Mouse (Mus musculus) liver, embryonic 13.5 days (tissue): ENCODE measurements around the gene Lct. TPM values are rescaled to one million over a fixed set of nuclear protein-coding genes. Genes with fewer than 3 reads are reported as not detected.
A peak's percentile ranks its signal among the peaks of the same experiment; 100 is the strongest.
"Not testable (repeated sequence)": the region's sequence is repeated elsewhere in the genome, so short reads cannot be mapped to it uniquely, and the experiment has no call there.

Experiments
- ATAC-seq: fragments of 200-750 bp; cut with Nextera tagmentation; 2 replicates; pipeline ENCODE4 v1.8.0; 2017; ENCODE audit warnings: low read depth, mild to moderate bottlenecking, moderate number of reproducible peaks, moderate library complexity
- DNase-seq: peaks from one replicate; pipeline ENCODE4 v3.0.0; 2022
- H3K27ac ChIP-seq: fragments of 300-500 bp; sonication (generic); 2 replicates; pipeline ENCODE4 v1.5.1; 2015; ENCODE audit warnings: moderate library complexity, mild to moderate bottlenecking, inconsistent platforms
- H3K27me3 ChIP-seq: fragments of 300-500 bp; sonication (generic); 2 replicates; pipeline ENCODE4 v1.6.1; 2015; ENCODE audit warnings: mild to moderate bottlenecking, inconsistent platforms
- H3K36me3 ChIP-seq: fragments of 300-500 bp; sonication (generic); 2 replicates; pipeline ENCODE4 v1.6.1; 2015; ENCODE audit warnings: mild to moderate bottlenecking, inconsistent platforms
- H3K4me1 ChIP-seq: fragments of 300-500 bp; sonication (generic); replicated peaks from 2 replicates; pipeline ENCODE4 v1.6.1; 2015; ENCODE audit warnings: inconsistent platforms
- H3K4me2 ChIP-seq: fragments of 300-500 bp; sonication (generic); 2 replicates; pipeline ENCODE4 v1.6.1; 2015; ENCODE audit warnings: inconsistent platforms, mild to moderate bottlenecking, moderate library complexity
- H3K4me3 ChIP-seq: fragments of 300-500 bp; sonication (generic); replicated peaks from 2 replicates; pipeline ENCODE4 v1.5.1; 2015; ENCODE audit warnings: mild to moderate bottlenecking, inconsistent platforms
- H3K9ac ChIP-seq: fragments of 300-500 bp; sonication (generic); 2 replicates; pipeline ENCODE4 v1.6.1; 2015; ENCODE audit warnings: mild to moderate bottlenecking, inconsistent platforms
- H3K9me3 ChIP-seq: fragments of 300-500 bp; sonication (generic); replicated peaks from 2 replicates; pipeline ENCODE4 v1.6.1; 2016; ENCODE audit warnings: inconsistent platforms
- WGBS: fragments of 180-500 bp; shearing (Covaris S2); methylation state at CpG from one replicate; pipeline ENCODE4 v1.1.7; 2015; ENCODE audit not compliant: insufficient replicate concordance; 5-methylcytosine and 5-hydroxymethylcytosine counted together
- polyA plus RNA-seq: library from polyadenylated mRNA; unstranded; fragments of >200 nt; fragmentation: Nextera tagmentation; extraction: Ambion mirVana; gene quantifications from 2 replicates; pipeline ENCODE4 v1.2.1, GENCODE M21; 2015

Lct gene
- polyA plus RNA-seq, 1 experiment from 2014 or later: 0.02 TPM

DNA sequence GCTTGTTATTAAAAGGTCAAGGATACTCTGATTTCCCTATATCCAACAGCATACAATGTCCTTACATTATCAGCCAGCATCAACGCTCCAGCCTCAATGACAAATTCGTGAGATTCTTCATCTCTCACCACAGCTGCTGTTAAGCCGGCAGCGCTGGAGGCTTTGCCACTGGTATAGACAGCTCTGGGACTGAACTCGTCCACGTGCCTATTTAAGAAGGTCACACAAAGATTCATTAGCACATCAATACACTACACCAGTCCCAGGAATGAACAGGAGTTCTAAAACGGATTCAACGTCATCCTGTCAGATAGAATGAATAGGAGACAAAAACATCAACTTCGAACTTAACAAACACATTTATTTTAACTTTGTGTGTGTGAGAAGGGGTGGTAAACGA, 16.1 kb upstream of the Lct start:
- WGBS: 85% methylated on average over 10 of the region's 10 CpGs

DNA sequence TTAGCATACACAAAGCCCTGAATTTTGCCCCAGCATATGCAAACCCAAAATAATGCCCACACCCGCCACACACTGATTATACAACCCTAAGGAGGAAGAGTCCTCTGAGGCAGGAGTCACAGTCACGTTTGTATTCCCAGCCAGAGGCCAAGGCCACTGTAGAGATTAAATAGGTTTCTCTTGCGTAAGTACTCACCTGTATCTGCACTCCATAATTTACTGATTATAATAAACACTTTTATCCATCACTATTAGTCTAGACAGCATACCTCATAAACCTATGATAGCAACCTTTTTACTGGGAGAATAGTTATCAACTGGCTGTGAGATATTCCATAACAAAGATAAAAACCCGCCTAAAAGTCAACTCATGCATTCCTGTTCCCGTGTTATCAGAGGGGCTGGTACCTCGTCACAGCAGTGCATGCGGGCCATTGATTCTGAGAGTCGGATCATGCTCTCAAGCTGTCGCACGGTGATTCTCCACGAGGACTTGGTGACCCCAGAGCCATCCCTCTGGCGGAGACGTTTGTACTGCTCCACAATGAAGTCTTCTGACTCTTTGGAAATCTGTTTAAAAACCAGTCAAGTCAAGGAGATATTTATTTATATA, 9.7 kb upstream of the Lct start:
- Histone ChIP-seq H3K36me3 (peaks cover 94% of the 10 kb centered on the region), H3K9ac (no peak overlapping the region), H3K4me2 (no peak overlapping the region), H3K4me3 (no peak overlapping the region), H3K4me1 (no peaks in the 10 kb centered on the region), H3K27me3 (no peaks in the 10 kb centered on the region), H3K27ac (no peak overlapping the region), H3K9me3 (no peaks in the 10 kb centered on the region)
- ATAC-seq (no peak), DNase-seq (no peak)
- WGBS: 79% methylated on average over 13 of the region's 13 CpGs

More for the DNA sequence above, 16.1 kb upstream of the Lct start:
- no peak overlapping the region for H3K4me3 ChIP-seq
- no peak overlapping the region for H3K9ac ChIP-seq
- ATAC-seq (no peak), DNase-seq (no peak)
- H3K4me2 ChIP-seq: no peak overlapping the region
- no peaks in the 10 kb centered on the region for H3K27me3 ChIP-seq
- H3K36me3 ChIP-seq: peaks cover 96% of the 10 kb centered on the region
- H3K27ac ChIP-seq: no peak overlapping the region
- H3K9me3 ChIP-seq: no peaks in the 10 kb centered on the region
- no peaks in the 10 kb centered on the region for H3K4me1 ChIP-seq

DNA sequence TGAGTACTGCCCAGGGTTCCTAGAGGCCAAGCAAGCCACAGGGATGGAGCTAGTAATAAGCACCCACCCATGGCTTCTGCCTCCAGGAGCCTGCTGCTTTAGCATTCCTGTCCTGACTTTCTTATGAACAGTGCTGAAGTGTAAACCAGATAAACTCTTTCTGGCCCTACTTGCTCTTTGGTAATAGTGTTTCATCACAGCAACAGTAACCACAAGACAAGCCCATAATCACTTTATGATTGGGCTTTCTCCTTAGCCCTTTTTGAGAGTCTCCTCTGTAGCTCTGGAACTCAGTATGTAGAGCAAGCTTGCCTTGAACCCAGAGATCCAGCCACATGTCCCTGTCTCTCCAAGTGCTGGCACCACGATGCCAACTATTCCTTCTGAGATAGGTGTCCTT, 2.2 kb upstream of the Lct start:
- 85% methylated on average over 1 of the region's 1 CpGs for WGBS
- ATAC-seq: peak; percentile 18; the same call in 1 of the 2 replicates
- H3K9ac ChIP-seq: no peak overlapping the region

DNA sequence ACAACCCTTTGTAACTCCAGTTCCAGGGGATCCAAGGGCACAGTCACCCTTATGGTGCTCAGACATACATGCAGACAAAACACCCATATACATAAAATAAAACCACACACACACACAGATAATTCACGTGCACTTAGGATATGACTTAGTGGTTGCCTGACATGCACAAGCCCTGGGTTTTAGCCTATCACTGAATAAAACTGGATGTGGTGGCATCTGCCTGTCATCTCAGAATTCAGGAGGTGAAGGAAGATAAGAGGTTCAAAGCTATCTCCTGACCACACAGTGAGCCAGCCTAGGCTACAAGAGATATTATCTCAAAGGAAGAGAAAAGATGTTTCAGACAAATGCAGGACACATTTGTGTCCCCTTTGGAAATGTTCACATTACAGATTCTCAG, 953 bp downstream of the Lct start:
- H3K36me3 ChIP-seq: peaks cover 61% of the 10 kb centered on the region
- H3K4me1 ChIP-seq: peaks cover 26% of the 10 kb centered on the region
- ATAC-seq (peak; percentile 71), DNase-seq (no peak)
- no peaks in the 10 kb centered on the region for H3K9me3 ChIP-seq
- WGBS: 30% methylated on average over 1 of the region's 1 CpGs
- no peak overlapping the region for H3K4me2 ChIP-seq
- no peak overlapping the region for H3K4me3 ChIP-seq
- H3K27ac ChIP-seq: no peak overlapping the region
- H3K27me3 ChIP-seq: no peaks in the 10 kb centered on the region
- H3K9ac ChIP-seq: no peak overlapping the region

More for the DNA sequence above, 2.2 kb upstream of the Lct start:
- Histone ChIP-seq H3K4me1 (peaks cover 13% of the 10 kb centered on the region), H3K4me2 (no peak overlapping the region), H3K9me3 (no peaks in the 10 kb centered on the region), H3K4me3 (no peak overlapping the region), H3K36me3 (peaks cover 89% of the 10 kb centered on the region), H3K27me3 (no peaks in the 10 kb centered on the region), H3K27ac (no peak overlapping the region)
- DNase-seq: no peak

DNA sequence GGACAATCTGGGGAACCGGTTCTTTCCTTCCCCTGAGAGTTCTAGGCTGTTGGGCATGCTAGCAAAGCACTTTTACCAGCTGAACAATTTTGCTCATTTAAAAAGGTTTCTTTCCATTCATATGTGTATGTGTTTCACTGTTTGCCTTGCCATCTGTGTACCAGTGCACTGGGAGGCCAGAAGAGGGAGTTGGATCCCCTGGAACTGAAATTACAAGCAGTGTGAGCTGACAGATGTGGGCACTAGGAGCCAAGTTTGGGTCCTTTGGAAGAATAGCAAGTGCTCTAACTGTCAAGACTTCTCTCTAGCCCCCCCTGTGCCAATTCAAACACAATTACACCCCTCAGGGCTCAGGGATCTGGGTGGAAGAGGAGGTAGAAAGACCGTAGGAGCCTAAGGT, 3.3 kb downstream of the Lct start:
- DNase-seq (no peak), ATAC-seq (no peak)
- Histone ChIP-seq H3K27ac (no peak overlapping the region), H3K36me3 (peaks cover 37% of the 10 kb centered on the region), H3K27me3 (no peaks in the 10 kb centered on the region), H3K9ac (no peak overlapping the region), H3K4me2 (no peak overlapping the region), H3K4me3 (no peak overlapping the region), H3K4me1 (peaks cover 26% of the 10 kb centered on the region), H3K9me3 (no peaks in the 10 kb centered on the region)
- WGBS: 79% methylated on average over 2 of the region's 2 CpGs

DNA sequence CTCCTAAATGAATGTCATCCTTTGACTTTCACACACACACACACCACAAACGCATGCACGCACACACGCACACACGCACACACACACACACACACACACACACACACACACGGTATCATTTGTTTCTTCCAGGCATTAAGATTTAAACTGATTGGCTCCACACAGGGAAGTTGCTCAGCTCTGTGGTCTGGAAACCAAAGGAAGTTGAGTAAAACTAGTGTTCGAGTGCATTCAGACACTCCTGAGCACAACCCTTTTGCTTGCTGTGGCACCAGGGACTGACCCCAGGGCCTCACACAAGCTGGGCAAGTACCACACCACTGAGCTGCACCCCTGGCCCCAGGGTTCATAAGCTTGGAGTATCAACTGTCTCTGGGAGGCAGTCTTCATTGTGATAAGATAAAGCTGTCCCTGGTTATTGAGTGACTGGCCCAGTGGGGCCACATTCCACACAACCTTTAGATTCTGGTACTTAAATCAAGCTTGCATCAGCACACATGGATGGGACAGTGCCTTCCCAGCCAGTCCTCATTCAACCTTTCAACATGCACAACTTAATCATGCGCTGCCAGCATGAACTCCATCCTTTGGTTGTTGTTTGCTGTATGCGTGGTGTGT, 5.0 kb downstream of the Lct start:
- no peak for DNase-seq
- peaks cover 26% of the 10 kb centered on the region for H3K4me1 ChIP-seq
- H3K27ac ChIP-seq: no peak overlapping the region
- H3K9ac ChIP-seq: no peak overlapping the region
- WGBS: 64% methylated on average over 8 of the region's 8 CpGs
- ATAC-seq: peak; percentile 59
- H3K9me3 ChIP-seq: no peaks in the 10 kb centered on the region
- no peak overlapping the region for H3K4me2 ChIP-seq
- H3K27me3 ChIP-seq: no peaks in the 10 kb centered on the region
- peaks cover 21% of the 10 kb centered on the region for H3K36me3 ChIP-seq
- no peak overlapping the region for H3K4me3 ChIP-seq

DNA sequence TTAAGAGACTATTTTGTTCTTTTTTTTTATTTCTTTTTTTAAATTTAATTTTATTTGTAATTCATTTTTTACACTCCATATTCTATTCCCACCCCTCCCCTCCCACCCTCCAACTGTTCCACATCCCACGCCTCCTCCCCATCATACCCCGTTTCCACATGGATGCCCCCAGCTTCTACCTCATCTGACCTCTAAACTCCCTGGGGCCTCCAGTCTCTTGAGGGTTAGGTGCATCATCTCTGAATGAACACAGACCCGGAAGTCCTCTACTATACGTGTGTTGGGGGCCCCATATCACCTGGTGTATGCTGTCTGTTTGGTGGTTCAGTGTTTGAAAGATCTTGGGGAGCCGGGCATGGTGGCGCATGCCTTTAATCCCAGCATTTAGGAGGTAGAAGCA, 8.9 kb downstream of the Lct start:
- not testable (repeated sequence) for ATAC-seq, H3K27ac ChIP-seq, H3K9me3 ChIP-seq, H3K27me3 ChIP-seq, H3K36me3 ChIP-seq, DNase-seq, H3K4me2 ChIP-seq, H3K4me3 ChIP-seq, H3K9ac ChIP-seq
- peaks cover 13% of the 10 kb centered on the region for H3K4me1 ChIP-seq
- 75% methylated on average over 6 of the region's 6 CpGs for WGBS

DNA sequence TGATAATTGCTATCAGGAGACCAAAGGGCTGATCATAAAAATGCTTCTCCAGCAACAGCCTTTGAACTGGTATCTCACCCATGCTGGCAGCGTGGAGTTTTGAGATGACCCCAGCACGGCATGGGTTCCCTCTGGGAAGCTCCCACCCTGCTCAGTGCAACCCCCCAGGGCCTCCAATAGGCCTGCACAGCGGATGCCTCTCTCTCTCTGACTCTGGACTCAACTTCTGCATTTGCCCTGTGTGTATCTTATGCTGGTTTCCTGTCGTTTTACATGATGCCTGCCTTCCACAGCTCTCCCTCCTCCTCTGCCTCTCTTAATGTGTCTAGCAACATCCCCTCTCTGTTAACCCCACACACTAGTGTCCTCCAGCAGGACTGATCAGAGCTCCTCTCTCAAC, 13.5 kb downstream of the Lct start:
- H3K36me3 ChIP-seq: no peaks in the 10 kb centered on the region
- H3K9ac ChIP-seq: no peak overlapping the region
- H3K4me2 ChIP-seq: no peak overlapping the region
- no peak for ATAC-seq
- no peaks in the 10 kb centered on the region for H3K4me1 ChIP-seq
- no peak overlapping the region for H3K4me3 ChIP-seq
- WGBS: 12% methylated on average over 4 of the region's 4 CpGs
- DNase-seq: no peak
- H3K27ac ChIP-seq: no peak overlapping the region
- no peaks in the 10 kb centered on the region for H3K27me3 ChIP-seq
- H3K9me3 ChIP-seq: no peaks in the 10 kb centered on the region

DNA sequence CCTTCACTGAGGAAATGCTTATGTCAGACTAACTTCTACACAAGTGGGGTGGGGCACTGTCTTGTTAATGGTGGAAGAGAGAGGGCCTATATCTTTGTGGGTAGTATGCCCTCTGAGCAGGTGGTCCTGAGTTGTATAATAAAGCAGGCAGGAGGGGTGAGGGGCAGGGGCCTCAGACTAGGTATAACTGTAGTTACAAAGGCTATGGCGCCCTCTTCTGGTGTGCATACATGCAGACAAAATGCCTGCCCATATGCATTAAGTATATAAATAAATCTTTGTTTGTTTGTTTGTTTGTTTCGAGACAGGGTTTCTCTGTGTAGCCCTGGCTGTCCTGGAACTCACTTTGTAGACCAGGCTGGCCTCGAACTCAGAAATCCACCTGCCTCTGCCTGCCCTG, 19.1 kb downstream of the Lct start:
- Histone ChIP-seq H3K9ac (no peak overlapping the region), H3K27me3 (no peaks in the 10 kb centered on the region), H3K36me3 (no peaks in the 10 kb centered on the region), H3K4me3 (no peak overlapping the region), H3K9me3 (no peaks in the 10 kb centered on the region), H3K4me1 (no peaks in the 10 kb centered on the region), H3K27ac (no peak overlapping the region), H3K4me2 (no peak overlapping the region)
- WGBS: 55% methylated on average over 3 of the region's 3 CpGs
- DNase-seq (no peak), ATAC-seq (no peak)

DNA sequence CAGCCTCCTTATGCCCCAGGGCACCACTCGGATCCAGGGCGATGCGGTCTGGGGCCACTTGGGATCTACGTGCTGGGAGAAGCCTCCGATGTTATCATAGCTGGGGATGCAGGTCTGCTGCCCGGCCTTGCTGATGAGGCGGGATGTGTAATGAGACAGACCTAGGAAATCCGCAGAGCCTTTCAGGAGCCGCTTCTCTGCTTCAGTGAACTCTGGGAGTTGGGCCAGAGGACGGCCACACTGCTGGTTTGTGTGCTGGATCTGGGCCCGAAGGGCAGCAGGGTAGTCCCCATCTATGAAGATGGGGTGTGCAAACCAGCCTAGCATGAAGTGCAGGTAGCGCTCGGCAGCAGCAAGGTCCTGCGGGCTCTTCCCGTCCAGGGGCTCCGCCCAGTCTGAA, 24.2 kb downstream of the Lct start:
- Histone ChIP-seq H3K9me3 (no peaks in the 10 kb centered on the region), H3K27me3 (no peaks in the 10 kb centered on the region), H3K4me3 (no peak overlapping the region), H3K4me1 (no peaks in the 10 kb centered on the region), H3K27ac (no peak overlapping the region), H3K36me3 (no peaks in the 10 kb centered on the region), H3K9ac (no peak overlapping the region), H3K4me2 (no peak overlapping the region)
- ATAC-seq: no peak
- 85% methylated on average over 16 of the region's 16 CpGs for WGBS
- DNase-seq: no peak

DNA sequence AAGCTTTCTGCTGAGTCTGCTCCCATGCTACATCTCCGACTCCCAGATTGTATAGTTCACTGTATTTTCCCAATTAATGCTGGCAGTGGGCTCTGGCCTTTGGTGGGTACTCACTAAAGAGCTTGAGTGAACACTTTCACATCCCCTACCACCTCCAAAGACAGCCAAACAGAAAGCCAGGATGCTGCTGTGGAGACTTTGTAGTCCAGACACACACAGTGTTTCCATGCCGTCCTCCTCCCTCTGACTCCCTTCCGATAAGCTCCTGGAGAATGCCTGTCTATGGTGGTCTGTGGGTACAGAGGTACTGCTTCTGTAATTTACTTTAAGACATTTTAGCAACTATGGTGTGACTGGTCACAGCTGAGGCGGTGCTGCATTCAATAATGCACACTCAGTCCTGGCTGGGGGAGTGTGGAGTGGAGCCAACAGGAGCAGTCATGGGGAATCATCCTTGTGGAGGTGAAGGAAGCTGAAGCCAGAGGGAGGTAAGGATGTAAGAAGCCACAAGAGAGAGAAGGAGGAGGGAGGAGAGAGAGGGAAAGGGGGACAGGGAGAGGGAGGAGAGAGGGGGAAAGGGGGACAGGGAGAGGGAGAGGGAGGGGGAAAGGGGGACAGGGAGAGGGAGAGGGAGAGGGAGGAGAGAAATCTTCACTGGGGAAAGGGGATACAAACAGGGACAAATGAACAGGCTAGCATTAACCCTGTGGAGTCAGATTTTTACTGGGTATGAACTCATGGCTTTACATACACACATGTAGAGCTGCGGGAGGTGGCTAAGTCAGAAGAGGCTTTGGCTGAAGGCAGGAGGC, 32.2 kb downstream of the Lct start:
- ATAC-seq (no peak), DNase-seq (no peak)
- Histone ChIP-seq H3K9ac (no peak overlapping the region), H3K27ac (no peak overlapping the region), H3K4me1 (no peaks in the 10 kb centered on the region), H3K27me3 (no peaks in the 10 kb centered on the region), H3K9me3 (no peaks in the 10 kb centered on the region), H3K4me3 (no peak overlapping the region), H3K4me2 (no peak overlapping the region), H3K36me3 (no peaks in the 10 kb centered on the region)
- 71% methylated on average over 5 of the region's 5 CpGs for WGBS
